Mouse (Mus musculus): ENCODE measurements around the gene Pakap. TPM values are rescaled to one million over a fixed set of nuclear protein-coding genes. Genes with fewer than 3 reads are reported as not detected.

The Pakap gene
- polyA plus RNA-seq, 1 experiment from 2014 or later, result 5.1 TPM

DNA sequence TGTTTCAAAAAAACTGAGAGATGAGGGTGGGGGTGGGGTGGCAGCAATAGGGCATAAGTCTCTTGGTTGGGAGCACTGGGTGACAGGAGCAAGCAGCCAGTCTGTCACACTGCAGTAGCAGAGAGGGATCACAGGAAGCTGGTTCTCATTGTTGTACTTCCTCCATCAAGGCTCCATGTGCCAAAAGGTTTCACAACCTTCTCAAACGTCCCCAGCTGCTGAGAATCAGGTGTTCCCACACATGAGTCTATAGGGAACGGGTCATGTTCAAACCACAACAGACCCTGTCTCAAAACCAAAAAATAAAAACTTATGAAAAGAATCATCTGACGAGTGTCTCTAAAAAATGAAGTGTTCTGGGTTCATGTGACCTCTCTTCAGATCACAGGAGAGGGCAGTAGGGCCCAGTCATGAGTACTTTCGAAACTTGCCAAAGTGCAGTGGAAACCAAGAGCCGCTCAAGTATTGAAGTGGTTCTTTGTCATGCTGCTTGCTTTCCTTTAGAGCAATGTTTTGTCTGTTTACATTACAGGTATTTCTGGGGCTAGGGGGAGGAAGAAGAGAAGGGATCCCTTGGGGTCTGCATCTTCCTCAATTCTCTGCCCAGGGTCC is 362.7 kb downstream of the Pakap start:
- Histone ChIP-seq H3K9ac (ENCODE audit: low read depth, low read length) (no peak overlapping the region), H3K9me3 (ENCODE audit: control insufficient read depth, low read length) (peaks cover 3% of the 10 kb centered on the region; the same call in 1 of the 2 replicates), H3K36me3 (ENCODE audit: control insufficient read depth, insufficient read depth, low read length) (no peaks in the 10 kb centered on the region), H3K4me2 (no peak overlapping the region), H3K27me3 (replicated peaks; ENCODE audit: control insufficient read depth, insufficient read depth, low read length) (no peaks in the 10 kb centered on the region), H3K4me3 (ENCODE audit: low read depth, low read length) (no peak overlapping the region), H3K4me1 (replicated peaks; ENCODE audit: control insufficient read depth, insufficient read depth, low read length) (no peaks in the 10 kb centered on the region), H3K27ac (ENCODE audit: low read depth, low read length) (no peak overlapping the region)
- no peak for ATAC-seq (replicated peaks; ENCODE audit: low FRiP score)
- no peak for DNase-seq (ENCODE audit: low spot score)
- 58% methylated on average over 5 of the region's 5 CpGs for WGBS

DNA sequence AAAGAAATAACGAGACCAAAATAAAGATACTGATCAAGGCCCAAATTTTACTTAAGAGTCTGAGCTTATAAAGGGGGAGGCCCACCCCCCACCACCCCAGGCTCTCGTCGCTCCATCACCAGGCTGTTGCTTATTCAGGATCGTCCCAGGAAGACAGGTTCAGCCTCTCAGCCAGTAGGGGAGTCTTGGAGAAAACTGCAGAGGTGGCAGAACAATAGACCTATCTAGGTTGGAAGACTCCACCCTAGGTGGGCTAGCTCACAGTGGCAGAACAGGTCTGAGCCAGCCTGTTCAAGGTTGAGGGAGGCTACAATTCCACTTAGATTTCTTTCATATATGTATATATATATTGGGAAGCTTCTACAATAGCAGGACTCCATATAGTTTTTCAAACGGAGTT is 366.2 kb downstream of the Pakap start:
- H3K27me3 ChIP-seq (replicated peaks; ENCODE audit: control insufficient read depth, insufficient read depth, low read length), result no peaks in the 10 kb centered on the region
- no peak for ATAC-seq (replicated peaks; ENCODE audit: low FRiP score)
- no peaks in the 10 kb centered on the region for H3K4me1 ChIP-seq (replicated peaks; ENCODE audit: control insufficient read depth, insufficient read depth, low read length)
- no peak overlapping the region for H3K4me3 ChIP-seq (ENCODE audit: low read depth, low read length)
- WGBS, result 70% methylated on average over 5 of the region's 5 CpGs
- no peaks in the 10 kb centered on the region for H3K36me3 ChIP-seq (ENCODE audit: control insufficient read depth, insufficient read depth, low read length)
- DNase-seq (ENCODE audit: low spot score), result no peak
- no peak overlapping the region for H3K9ac ChIP-seq (ENCODE audit: low read depth, low read length)
- peaks cover 3% of the 10 kb centered on the region; the same call in 1 of the 2 replicates for H3K9me3 ChIP-seq (ENCODE audit: control insufficient read depth, low read length)
- no peak overlapping the region for H3K27ac ChIP-seq (ENCODE audit: low read depth, low read length)
- no peak overlapping the region for H3K4me2 ChIP-seq

DNA sequence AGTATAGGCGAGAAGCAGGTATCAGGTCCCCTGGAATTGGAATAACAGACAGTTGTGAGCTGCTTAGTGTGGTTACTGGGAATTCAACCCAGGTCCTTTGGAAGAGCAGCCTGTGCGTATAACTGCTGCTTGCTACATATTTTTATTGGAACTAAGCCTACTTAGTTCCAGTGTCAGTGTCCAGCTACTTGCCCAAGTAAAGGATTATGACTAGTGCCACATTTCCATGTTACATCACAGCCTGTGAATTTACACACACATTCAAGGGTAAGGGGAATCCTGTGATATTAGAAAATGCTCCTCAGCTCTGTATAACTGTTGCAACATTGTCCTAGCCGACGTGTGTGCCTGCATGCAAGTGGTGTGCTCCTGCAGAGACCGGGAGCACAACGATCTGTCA is 369.3 kb downstream of the Pakap start:
- Histone ChIP-seq H3K4me1 (replicated peaks; ENCODE audit: control insufficient read depth, insufficient read depth, low read length) (no peaks in the 10 kb centered on the region), H3K4me3 (ENCODE audit: low read depth, low read length) (no peak overlapping the region)

DNA sequence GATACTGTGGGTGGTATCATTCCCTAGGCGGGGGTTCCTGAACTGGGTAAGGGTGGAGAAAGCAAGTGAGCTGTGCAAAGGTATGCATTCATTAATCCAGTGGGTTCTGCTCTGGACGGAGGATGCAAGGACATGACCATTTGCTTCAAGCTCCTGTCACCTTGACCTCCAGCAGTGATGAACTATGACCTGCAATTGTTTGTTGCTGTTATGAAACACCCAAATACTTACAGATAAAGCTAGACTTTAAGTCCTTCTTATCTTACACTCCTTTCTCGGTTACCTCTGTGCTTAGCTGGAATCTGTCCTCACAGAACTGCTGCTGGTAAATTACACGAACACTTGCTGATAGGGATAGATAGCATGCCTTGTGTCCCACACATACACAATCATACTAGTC is 372.7 kb downstream of the Pakap start:
- no peaks in the 10 kb centered on the region for H3K4me1 ChIP-seq (replicated peaks; ENCODE audit: control insufficient read depth, insufficient read depth, low read length)
- H3K27ac ChIP-seq (ENCODE audit: low read depth, low read length), result no peak overlapping the region
- no peaks in the 10 kb centered on the region for H3K9me3 ChIP-seq (ENCODE audit: control insufficient read depth, low read length)
- no peaks in the 10 kb centered on the region for H3K27me3 ChIP-seq (replicated peaks; ENCODE audit: control insufficient read depth, insufficient read depth, low read length)
- H3K4me3 ChIP-seq (ENCODE audit: low read depth, low read length), result no peak overlapping the region
- no peak overlapping the region for H3K4me2 ChIP-seq
- DNase-seq (ENCODE audit: low spot score) (no peak), ATAC-seq (replicated peaks; ENCODE audit: low FRiP score) (no peak)
- peaks cover 17% of the 10 kb centered on the region for H3K36me3 ChIP-seq (ENCODE audit: control insufficient read depth, insufficient read depth, low read length)
- 65% methylated on average over 4 of the region's 4 CpGs for WGBS
- no peak overlapping the region for H3K9ac ChIP-seq (ENCODE audit: low read depth, low read length)

More for the DNA sequence above, 369.3 kb downstream of the Pakap start:
- ATAC-seq (replicated peaks; ENCODE audit: low FRiP score), result no peak
- 81% methylated on average over 6 of the region's 6 CpGs for WGBS
- Histone ChIP-seq H3K27ac (ENCODE audit: low read depth, low read length) (no peak overlapping the region), H3K9ac (ENCODE audit: low read depth, low read length) (no peak overlapping the region), H3K4me2 (no peak overlapping the region), H3K36me3 (ENCODE audit: control insufficient read depth, insufficient read depth, low read length) (no peaks in the 10 kb centered on the region), H3K9me3 (ENCODE audit: control insufficient read depth, low read length) (peaks cover 3% of the 10 kb centered on the region; the same call in 1 of the 2 replicates), H3K27me3 (replicated peaks; ENCODE audit: control insufficient read depth, insufficient read depth, low read length) (no peaks in the 10 kb centered on the region)
- no peak for DNase-seq (ENCODE audit: low spot score)

DNA sequence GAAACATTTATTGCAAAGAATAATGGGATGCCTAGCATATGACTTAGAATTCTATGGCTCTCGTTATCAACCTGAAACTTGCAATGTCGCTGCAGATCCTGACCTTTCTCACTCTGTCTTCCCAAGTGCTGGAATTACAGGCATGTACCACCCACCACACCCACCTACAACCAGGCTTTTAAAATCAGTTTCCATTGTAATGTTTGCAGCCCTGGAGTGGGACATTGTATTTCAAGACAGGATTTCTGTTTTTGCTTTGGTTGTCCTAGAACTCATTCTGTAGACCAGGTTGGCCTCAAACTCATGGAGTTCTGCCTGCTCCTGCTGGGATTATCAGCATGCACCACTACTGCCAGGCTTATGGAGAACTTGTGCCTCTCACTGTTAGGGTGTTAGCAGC is 374.9 kb downstream of the Pakap start:
- H3K36me3 ChIP-seq (ENCODE audit: control insufficient read depth, insufficient read depth, low read length), result peaks cover 20% of the 10 kb centered on the region
- 78% methylated on average over 2 of the region's 2 CpGs for WGBS
- no peak for DNase-seq (ENCODE audit: low spot score)
- H3K4me1 ChIP-seq (replicated peaks; ENCODE audit: control insufficient read depth, insufficient read depth, low read length), result no peaks in the 10 kb centered on the region
- H3K9me3 ChIP-seq (ENCODE audit: control insufficient read depth, low read length), result no peaks in the 10 kb centered on the region
- no peaks in the 10 kb centered on the region for H3K27me3 ChIP-seq (replicated peaks; ENCODE audit: control insufficient read depth, insufficient read depth, low read length)
- no peak for ATAC-seq (replicated peaks; ENCODE audit: low FRiP score)
- no peak overlapping the region for H3K4me2 ChIP-seq
- H3K27ac ChIP-seq (ENCODE audit: low read depth, low read length), result no peak overlapping the region
- no peak overlapping the region for H3K9ac ChIP-seq (ENCODE audit: low read depth, low read length)
- no peak overlapping the region for H3K4me3 ChIP-seq (ENCODE audit: low read depth, low read length)

Other genes with a start within 250 kb of the Pakap start
- gene Palm2, start 133.9 kb upstream of the Pakap start, polyA plus RNA-seq (2014; fragmentation: Nextera tagmentation; extraction: Ambion mirVana), result 0.32 and 0.71 TPM in 2 replicates
- 4.8 and 5.6 TPM in 2 replicates for gene Akap2, start 149.5 kb downstream of the Pakap start, polyA plus RNA-seq (2014; fragmentation: Nextera tagmentation; extraction: Ambion mirVana)